Mouse (Mus musculus) inflammation-experienced regulatory T-cells, adult 6 months (primary cell): ENCODE measurements around the gene Jag2. TPM values are rescaled to one million over a fixed set of nuclear protein-coding genes. Genes with fewer than 3 reads are reported as not detected.

ENCODE experiments used
- ATAC-seq: one replicate; pipeline ENCODE4 v1.8.0; 2017
- polyA plus RNA-seq, 3 experiments: library from polyadenylated mRNA; unstranded; fragments of 100-300 nt; shearing (Covaris generic); gene quantifications; one replicate each; pipeline ENCODE4 v1.2.1; 2017

The Jag2 gene
- polyA plus RNA-seq, 3 experiments from 2014 or later: 0.39 to 0.59 (median 0.50) TPM

- no peak for ATAC-seq
Observed at GRCm38 (mm10) chr12:112867106-112867674, 62.4 kb downstream of the Jag2 start.

DNA sequence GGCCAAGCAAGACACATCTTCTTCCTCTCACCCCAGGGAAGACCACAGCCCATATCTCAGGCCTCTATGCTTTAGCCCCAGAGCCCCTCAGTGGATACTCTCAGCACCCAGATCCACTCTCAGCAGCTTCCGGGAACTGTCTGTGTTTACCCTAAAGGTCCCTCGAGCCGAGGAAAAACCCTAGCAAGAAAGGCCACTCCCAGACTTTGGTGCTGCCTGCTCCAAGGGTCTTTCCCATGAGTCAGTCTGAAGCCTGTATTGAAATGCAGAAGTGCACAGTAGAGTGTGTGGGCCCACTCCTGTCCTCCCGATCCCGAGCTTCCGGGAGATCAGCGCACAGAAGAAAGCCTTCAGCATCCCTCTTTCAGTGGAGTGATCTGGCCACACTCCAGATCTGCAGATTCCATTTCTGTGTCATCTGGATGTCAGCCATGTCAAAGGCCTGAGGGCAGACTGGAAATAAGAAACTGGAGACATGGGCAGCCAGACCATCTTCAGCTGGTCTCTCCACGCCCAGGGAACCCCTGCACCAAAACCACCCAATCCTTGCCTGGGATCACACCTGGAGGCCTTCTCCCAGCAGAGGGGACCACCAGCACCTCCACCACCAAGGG, 63.0 kb downstream of the Jag2 start:
- no peak for ATAC-seq

DNA sequence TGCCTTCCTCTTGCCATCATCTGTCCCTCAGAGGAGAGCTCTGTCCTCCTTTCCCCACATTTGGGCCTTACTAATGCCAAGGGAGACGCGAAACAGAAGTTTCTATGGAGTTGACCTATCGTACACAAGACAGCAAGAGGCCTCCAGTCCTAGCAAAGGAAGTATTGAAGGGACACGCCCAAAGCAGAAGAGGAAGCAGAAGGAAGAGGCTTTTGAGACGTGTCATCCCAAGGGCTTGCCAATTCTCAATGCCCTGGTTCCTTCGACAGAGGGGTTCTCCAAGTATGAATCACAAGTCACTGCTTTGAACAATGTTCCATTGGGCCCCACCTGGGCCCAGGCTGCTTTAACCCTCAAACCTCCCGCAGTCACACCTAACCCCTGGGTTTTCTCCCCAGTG, 64.8 kb downstream of the Jag2 start:
- ATAC-seq: no peak

DNA sequence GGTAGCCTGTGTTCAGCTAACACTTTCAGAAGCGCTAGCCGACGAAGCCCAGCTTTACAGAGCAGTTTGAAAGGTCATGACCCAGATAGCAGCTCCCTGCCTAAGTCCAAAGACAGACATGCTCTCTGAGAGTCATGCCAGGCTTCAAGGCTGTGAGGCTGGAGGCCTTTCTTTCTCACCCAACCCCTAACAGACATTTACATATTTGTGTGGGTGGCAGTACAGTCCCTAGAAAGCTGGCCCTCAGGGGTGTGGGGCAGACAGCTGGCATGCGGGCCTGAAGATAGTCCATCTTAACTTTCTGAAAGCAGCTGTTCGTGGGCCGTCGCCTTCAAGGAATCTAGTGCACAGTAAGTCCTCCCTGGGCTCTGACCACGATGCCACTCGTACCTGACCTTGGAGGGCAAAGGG, 67.7 kb downstream of the Jag2 start:
- no peak for ATAC-seq

GRCm38 (mm10) chr12:112860765-112861164, 68.8 kb downstream of the Jag2 start:
- ATAC-seq: peak; percentile 82

DNA sequence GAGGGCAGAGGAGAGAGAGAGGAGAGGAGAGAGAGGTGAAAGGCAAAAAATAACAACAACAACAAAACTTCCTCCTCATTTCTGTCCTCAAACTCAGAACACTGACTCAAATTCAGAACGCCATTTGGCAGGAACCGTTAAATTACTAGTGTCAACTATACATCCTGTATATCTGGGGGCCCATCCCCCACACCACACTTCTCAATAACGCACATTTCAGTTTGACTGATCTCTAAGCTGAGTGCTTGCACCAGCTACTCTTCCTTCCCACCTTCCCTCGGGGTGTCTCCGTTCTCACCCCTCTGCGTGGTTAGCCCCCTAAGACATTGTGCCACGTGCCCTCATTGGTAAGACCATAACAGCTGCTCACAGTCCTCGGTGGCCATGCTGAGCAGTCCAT, 69.6 kb downstream of the Jag2 start:
- peak; percentile 57 for ATAC-seq

DNA sequence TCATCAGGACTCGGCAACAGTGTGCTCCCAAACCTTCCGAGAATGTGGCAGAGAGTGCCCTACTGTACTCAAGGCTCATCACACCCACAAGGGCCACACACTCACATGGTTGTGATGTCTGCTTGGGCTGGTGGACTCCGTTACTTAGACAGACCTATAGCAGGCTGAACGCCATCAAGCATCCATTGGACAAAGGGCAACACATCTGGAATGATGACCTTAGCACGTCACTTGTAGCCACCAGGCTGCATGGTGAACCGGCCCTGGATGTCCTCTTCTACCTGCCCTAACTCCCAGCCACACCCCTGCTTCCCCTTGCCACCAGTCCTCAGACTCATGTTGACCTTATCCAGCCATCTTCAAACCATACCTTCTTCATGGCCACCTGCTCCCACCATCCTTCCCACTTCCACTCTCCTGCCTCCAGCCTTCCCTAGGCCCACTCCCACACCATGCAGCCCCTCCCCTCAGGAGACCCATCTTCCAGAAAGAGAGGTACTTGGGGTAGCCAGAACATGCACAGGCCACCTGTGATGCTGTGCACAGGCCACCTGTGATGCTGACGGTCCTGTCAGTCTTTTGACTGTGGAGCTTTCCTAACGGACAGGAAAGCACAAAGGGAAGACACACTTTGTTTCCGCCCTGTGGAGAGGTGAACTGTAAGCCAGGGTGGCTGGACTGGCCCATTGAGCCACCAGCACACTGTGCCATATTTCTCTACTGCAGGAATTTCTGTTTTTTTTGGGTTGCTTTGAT, 70.8 kb downstream of the Jag2 start:
- ATAC-seq: no peak

Other genes with a start within 250 kb of the Jag2 start
- gene Cep170b, start 209.3 kb downstream of the Jag2 start, polyA plus RNA-seq: 1 to 10 TPM; 2.4 to 5.1 (median 4.1) TPM
- 1 to 10 TPM in 2 of 3 experiments, not detected in 1; 1.6 to 6.0 TPM for gene Pld4, start 169.1 kb downstream of the Jag2 start, polyA plus RNA-seq
- gene Ahnak2, start 127.1 kb downstream of the Jag2 start, polyA plus RNA-seq: not detected
- under 1 TPM in 2 of 3 experiments, not detected in 1; 0.33 to 0.50 TPM for gene Clba1, start 120.8 kb downstream of the Jag2 start, polyA plus RNA-seq
- 10 to 100 TPM; 67.6 to 86.3 (median 83.9) TPM for gene Cdca4, start 100.4 kb downstream of the Jag2 start, polyA plus RNA-seq
- 10 to 100 TPM; 71.4 to 79.0 (median 77.8) TPM for gene Gpr132, start 61.5 kb downstream of the Jag2 start, polyA plus RNA-seq
- 10 to 100 TPM; 33.0 to 42.6 (median 40.7) TPM for gene Nudt14, start 12.3 kb upstream of the Jag2 start, polyA plus RNA-seq
- 1 to 10 TPM; 7.2 to 8.8 (median 7.3) TPM for gene Btbd6, start 46.7 kb upstream of the Jag2 start, polyA plus RNA-seq
- 10 to 100 TPM; 20.2 to 32.0 (median 30.5) TPM for gene Brf1, start 70.9 kb upstream of the Jag2 start, polyA plus RNA-seq
- gene Pacs2, start 84.7 kb upstream of the Jag2 start, polyA plus RNA-seq: 1 to 10 TPM; 5.0 to 8.6 (median 6.8) TPM
- gene Tex22, start 144.7 kb upstream of the Jag2 start, polyA plus RNA-seq: under 1 TPM in 1 of 3 experiments, not detected in 2; 0.30 TPM
- gene Mta1, start 168.5 kb upstream of the Jag2 start, polyA plus RNA-seq: 10 to 100 TPM; 12.1 to 15.0 (median 13.8) TPM
- 10 to 100 TPM in 1 of 3 experiments, 1 to 10 TPM in 2; 4.9 to 10.4 (median 6.0) TPM for gene Crip2, start 210.5 kb upstream of the Jag2 start, polyA plus RNA-seq
- gene Crip1, start 216.5 kb upstream of the Jag2 start, polyA plus RNA-seq: 1,000 to 10,000 TPM in 1 of 3 experiments, 100 to 1,000 TPM in 2; 839 to 2,286 (median 900) TPM
- 10 to 100 TPM in 1 of 3 experiments, 1 to 10 TPM in 1, under 1 TPM in 1; 0.90 to 12.3 (median 3.1) TPM for gene Tedc1, start 226.6 kb upstream of the Jag2 start, polyA plus RNA-seq